Mouse (Mus musculus): Measurements from ENCODE around the gene Trim27. TPM values are rescaled to one million over a fixed set of nuclear protein-coding genes. Genes with fewer than 3 reads are reported as not detected.

Trim27 gene
- polyA plus RNA-seq, 1 experiment = 128 TPM

GRCm38 (mm10) chr13:21170431-21171155 lies 8.7 kb upstream of the Trim27 start:
- H3K9ac ChIP-seq (ENCODE audit: low read depth, poor library complexity, severe bottlenecking) = peak overlapping the region; percentile 4

GRCm38 (mm10) chr13:21171156-21171530 lies 8.1 kb upstream of the Trim27 start:
- Histone ChIP-seq H3K27ac (ENCODE audit: insufficient read depth, low read length) (no peak overlapping the region), H3K9me3 (replicated peaks; ENCODE audit: control insufficient read depth, insufficient read depth, low read length, poor library complexity, severe bottlenecking) (no peaks in the 10 kb centered on the region), H3K4me3 (ENCODE audit: low read depth, low read length) (peak overlapping the region; percentile 71), H3K4me1 (ENCODE audit: control insufficient read depth, insufficient read depth, low read length) (no peaks in the 10 kb centered on the region), H3K27me3 (ENCODE audit: control insufficient read depth, insufficient read depth, low read length, poor library complexity, severe bottlenecking) (no peaks in the 10 kb centered on the region), H3K36me3 (ENCODE audit: control insufficient read depth, insufficient read depth, low read length, poor library complexity, severe bottlenecking) (no peaks in the 10 kb centered on the region), H3K9ac (ENCODE audit: low read depth, poor library complexity, severe bottlenecking) (peak overlapping the region; percentile 4; the same call in 1 of the 2 replicates)
- TF ChIP-seq POLR2A (IDR thresholded peaks at IDR 0.05; ENCODE audit: insufficient read depth, low read length) = no peak
- TF ChIP-seq EP300 (IDR thresholded peaks at IDR 0.05; ENCODE audit: insufficient read depth, low read depth, low read length) = no peak
- TF ChIP-seq CTCF (IDR thresholded peaks at IDR 0.05; ENCODE audit: low read depth, low read length) = no peak

More at GRCm38 (mm10) chr13:21170431-21171155, 8.7 kb upstream of the Trim27 start:
- no peaks in the 10 kb centered on the region for H3K9me3 ChIP-seq (replicated peaks; ENCODE audit: control insufficient read depth, insufficient read depth, low read length, poor library complexity, severe bottlenecking)
- no peaks in the 10 kb centered on the region for H3K27me3 ChIP-seq (ENCODE audit: control insufficient read depth, insufficient read depth, low read length, poor library complexity, severe bottlenecking)
- H3K27ac ChIP-seq (ENCODE audit: insufficient read depth, low read length) = no peak overlapping the region
- TF ChIP-seq CTCF (IDR thresholded peaks at IDR 0.05; ENCODE audit: low read depth, low read length) (no peak), EP300 (IDR thresholded peaks at IDR 0.05; ENCODE audit: insufficient read depth, low read depth, low read length) (no peak), POLR2A (IDR thresholded peaks at IDR 0.05; ENCODE audit: insufficient read depth, low read length) (no peak)
- H3K4me1 ChIP-seq (ENCODE audit: control insufficient read depth, insufficient read depth, low read length) = no peaks in the 10 kb centered on the region
- H3K4me3 ChIP-seq (ENCODE audit: low read depth, low read length) = peak overlapping the region; percentile 71
- H3K36me3 ChIP-seq (ENCODE audit: control insufficient read depth, insufficient read depth, low read length, poor library complexity, severe bottlenecking) = no peaks in the 10 kb centered on the region

- H3K27ac ChIP-seq (ENCODE audit: insufficient read depth, low read length) = no peak overlapping the region
Observed at GRCm38 (mm10) chr13:21171600-21172150, 7.6 kb upstream of the Trim27 start.

GRCm38 (mm10) chr13:21172241-21173027 lies 6.8 kb upstream of the Trim27 start:
- no peaks in the 10 kb centered on the region for H3K9me3 ChIP-seq (replicated peaks; ENCODE audit: control insufficient read depth, insufficient read depth, low read length, poor library complexity, severe bottlenecking)
- 0 out of 2 replicates have a peak, but pooled peaks have one; percentile 49 for TF ChIP-seq EP300 (IDR thresholded peaks at IDR 0.05; ENCODE audit: insufficient read depth, low read depth, low read length)
- no peak for TF ChIP-seq CTCF (IDR thresholded peaks at IDR 0.05; ENCODE audit: low read depth, low read length)
- H3K4me1 ChIP-seq (ENCODE audit: control insufficient read depth, insufficient read depth, low read length) = no peaks in the 10 kb centered on the region
- H3K36me3 ChIP-seq (ENCODE audit: control insufficient read depth, insufficient read depth, low read length, poor library complexity, severe bottlenecking) = no peaks in the 10 kb centered on the region
- H3K27me3 ChIP-seq (ENCODE audit: control insufficient read depth, insufficient read depth, low read length, poor library complexity, severe bottlenecking) = no peaks in the 10 kb centered on the region
- H3K27ac ChIP-seq (ENCODE audit: insufficient read depth, low read length) = no peak overlapping the region
- peak overlapping the region; percentile 33 for H3K9ac ChIP-seq (ENCODE audit: low read depth, poor library complexity, severe bottlenecking)
- peak overlapping the region; percentile 97 for H3K4me3 ChIP-seq (ENCODE audit: low read depth, low read length)

More at GRCm38 (mm10) chr13:21171600-21172150, 7.6 kb upstream of the Trim27 start:
- H3K4me3 ChIP-seq (ENCODE audit: low read depth, low read length) = peak overlapping the region; percentile 65
- no peaks in the 10 kb centered on the region for H3K9me3 ChIP-seq (replicated peaks; ENCODE audit: control insufficient read depth, insufficient read depth, low read length, poor library complexity, severe bottlenecking)
- TF ChIP-seq POLR2A (IDR thresholded peaks at IDR 0.05; ENCODE audit: insufficient read depth, low read length) (no peak), EP300 (IDR thresholded peaks at IDR 0.05; ENCODE audit: insufficient read depth, low read depth, low read length) (no peak)
- H3K9ac ChIP-seq (ENCODE audit: low read depth, poor library complexity, severe bottlenecking) = peak overlapping the region; percentile 73; the same call in 1 of the 2 replicates
- no peaks in the 10 kb centered on the region for H3K4me1 ChIP-seq (ENCODE audit: control insufficient read depth, insufficient read depth, low read length)
- H3K27me3 ChIP-seq (ENCODE audit: control insufficient read depth, insufficient read depth, low read length, poor library complexity, severe bottlenecking) = no peaks in the 10 kb centered on the region
- no peaks in the 10 kb centered on the region for H3K36me3 ChIP-seq (ENCODE audit: control insufficient read depth, insufficient read depth, low read length, poor library complexity, severe bottlenecking)

GRCm38 (mm10) chr13:21173072-21173471 lies 6.2 kb upstream of the Trim27 start:
- Histone ChIP-seq H3K27me3 (ENCODE audit: control insufficient read depth, insufficient read depth, low read length, poor library complexity, severe bottlenecking) (no peaks in the 10 kb centered on the region), H3K4me1 (ENCODE audit: control insufficient read depth, insufficient read depth, low read length) (no peaks in the 10 kb centered on the region), H3K36me3 (ENCODE audit: control insufficient read depth, insufficient read depth, low read length, poor library complexity, severe bottlenecking) (no peaks in the 10 kb centered on the region), H3K4me3 (ENCODE audit: low read depth, low read length) (peak overlapping the region; percentile 65), H3K9me3 (replicated peaks; ENCODE audit: control insufficient read depth, insufficient read depth, low read length, poor library complexity, severe bottlenecking) (no peaks in the 10 kb centered on the region), H3K9ac (ENCODE audit: low read depth, poor library complexity, severe bottlenecking) (peak overlapping the region; percentile 21), H3K27ac (ENCODE audit: insufficient read depth, low read length) (peak overlapping the region; percentile 81)
- TF ChIP-seq EP300 (IDR thresholded peaks at IDR 0.05; ENCODE audit: insufficient read depth, low read depth, low read length) (no peak), POLR2A (IDR thresholded peaks at IDR 0.05; ENCODE audit: insufficient read depth, low read length) (no peak), CTCF (IDR thresholded peaks at IDR 0.05; ENCODE audit: low read depth, low read length) (no peak)
